Mouse (Mus musculus): ENCODE data around the gene Mvb12a. TPM values are rescaled to one million over a fixed set of nuclear protein-coding genes. Genes with fewer than 3 reads are reported as not detected.
"Not testable (repeated sequence)": the region's sequence is repeated elsewhere in the genome, so short reads cannot be mapped to it uniquely, and the experiment has no call there.

The Mvb12a gene
- total RNA-seq, 1 experiment from 2014 or later = 63.2 TPM

DNA sequence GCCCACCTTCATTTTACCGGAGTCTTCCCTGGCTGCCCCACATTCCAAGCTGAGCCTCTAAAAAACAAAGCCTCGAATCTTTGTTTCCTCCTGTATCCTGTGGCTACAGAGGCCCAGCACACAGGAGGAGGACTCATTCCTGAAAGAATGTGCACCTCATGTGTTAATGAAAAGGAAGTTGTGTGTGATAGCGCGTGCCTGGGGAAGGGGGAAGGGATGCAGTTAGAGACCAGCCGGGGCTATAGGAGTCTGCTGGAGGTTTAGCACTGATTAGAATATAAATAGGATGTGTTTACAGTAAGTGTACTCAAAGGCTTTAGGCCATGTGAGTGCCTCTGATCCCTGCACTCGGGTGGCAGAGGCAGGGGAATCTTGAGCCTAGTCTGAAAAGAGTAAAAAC is 16.4 kb upstream of the Mvb12a start:
- no peak for DNase-seq

DNA sequence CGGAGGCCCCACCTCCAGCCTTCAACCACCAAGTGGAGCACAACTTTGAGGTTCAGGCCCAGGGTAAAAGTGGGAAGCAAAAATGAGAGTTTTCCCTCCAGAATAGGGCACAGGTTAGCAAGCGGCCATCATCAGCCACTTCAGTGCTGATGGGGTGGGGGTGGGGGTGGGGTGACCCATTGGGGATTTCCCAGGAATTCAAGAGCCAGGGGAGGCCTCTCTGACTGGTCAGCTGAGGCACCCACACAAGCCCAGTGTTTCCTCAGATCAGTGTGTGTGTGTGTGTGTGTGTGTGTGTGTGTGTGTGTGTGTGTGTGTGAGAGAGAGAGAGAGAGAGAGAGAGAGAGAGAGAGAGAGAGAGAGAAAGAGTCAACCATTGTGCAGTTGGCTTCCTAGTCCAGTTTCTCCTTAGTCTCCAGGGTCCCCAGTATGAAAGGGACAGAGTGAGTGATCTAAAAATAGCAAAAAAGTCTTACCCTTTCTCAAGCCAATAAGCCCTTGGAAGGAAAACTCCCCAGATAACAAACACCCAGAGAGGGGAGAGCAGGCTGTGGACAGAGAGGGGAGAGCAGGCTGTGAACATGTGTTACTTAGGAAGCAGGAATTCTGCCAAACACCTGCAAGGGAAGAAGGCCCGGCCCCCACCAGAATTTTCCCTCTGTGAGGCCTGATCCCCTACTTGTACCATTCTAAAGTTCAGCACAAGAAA is 15.4 kb upstream of the Mvb12a start:
- DNase-seq = no peak

DNA sequence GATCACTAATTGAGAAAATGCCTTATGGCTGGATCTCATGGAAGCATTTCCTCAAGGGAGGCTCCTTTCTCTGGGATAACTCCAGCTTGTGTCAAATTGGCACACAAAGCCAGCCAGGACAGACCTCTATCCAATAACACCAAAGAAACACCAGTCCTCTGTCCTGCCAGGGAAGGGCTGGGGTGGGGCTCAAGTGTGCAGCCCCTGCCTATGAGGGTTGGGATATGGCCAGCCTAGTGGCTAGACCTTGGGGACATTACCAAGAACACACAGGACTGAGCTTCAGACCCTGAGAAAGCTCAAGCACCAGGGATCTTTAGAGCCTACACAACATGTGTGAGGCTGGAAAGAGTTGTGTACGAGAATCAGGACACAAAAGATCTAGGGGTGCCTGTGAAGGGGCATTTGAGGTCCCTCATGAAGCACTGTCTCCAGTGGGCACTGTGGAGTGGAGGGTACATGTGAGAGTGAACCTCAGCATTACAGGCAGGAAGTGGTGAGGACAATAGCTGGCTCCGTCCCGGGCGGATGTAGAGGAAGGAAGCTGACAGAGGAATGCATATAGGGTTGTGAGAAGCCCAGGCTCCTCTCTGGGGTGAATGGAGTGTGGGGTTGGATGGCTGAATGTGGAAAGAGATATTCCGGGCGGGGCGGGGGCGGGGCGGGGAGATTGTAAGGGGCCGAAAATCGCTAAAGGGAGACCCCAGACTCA is 14.2 kb upstream of the Mvb12a start:
- no peak for DNase-seq

DNA sequence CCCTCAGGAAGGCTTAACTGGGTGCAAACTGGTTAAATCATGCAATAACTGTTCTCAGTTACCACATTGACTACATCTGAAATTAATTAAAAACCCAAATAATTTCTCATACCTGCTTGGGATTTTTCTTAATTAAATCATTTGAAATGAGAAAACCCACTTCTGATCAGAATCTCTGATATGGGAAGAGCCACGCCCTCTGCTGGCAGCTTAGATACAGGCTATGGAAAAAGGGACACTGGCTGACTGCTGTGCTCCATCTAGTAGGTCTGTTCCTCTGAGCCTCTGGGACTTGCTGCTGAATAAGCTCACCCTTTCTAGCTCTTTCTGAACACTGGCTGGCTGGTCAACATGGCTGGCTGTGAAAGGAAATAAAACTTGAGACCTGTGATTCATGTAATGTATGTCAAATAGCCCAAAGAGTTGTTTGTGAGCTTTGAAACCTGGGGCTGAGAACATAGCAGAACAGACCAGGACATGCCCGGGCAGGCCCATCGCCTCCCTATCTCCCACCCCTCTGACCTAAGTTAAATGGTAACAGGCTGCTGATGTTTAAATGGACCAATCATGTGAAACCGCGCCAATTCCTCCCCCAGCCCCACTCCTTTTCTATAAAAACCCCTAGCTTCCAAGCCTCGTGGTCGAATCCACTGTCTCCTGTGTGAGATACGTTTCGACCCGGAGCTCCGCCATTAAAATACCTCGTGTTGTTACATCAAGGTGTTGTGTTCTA is 11.8 kb upstream of the Mvb12a start:
- DNase-seq = not testable (repeated sequence)

DNA sequence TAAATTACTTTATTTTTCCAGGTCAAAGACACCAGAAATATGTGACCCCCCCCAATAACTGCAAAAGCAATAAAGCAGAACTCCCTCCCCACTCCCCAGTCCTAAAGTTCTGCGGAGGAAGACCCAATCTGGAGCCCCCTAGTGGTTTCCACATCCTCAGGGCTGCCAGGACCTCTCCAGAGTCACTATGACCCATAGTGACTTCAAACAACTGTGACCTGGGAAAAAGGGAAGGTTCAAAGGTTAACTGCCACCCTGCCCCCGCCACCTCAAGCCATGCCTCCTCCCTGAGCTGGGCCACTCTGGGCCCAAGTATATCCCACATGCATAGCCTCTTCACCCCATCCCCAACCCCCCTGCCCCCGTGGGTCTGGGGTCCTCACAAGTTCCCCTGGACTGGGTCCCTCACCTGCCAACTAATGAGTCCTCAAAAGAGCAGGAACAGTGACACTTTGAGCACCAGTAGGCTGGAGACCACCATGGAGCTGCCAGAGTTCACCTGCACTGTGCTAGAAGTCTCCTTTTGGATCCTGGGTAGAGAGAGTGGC is 8.4 kb upstream of the Mvb12a start:
- no peak for DNase-seq

DNA sequence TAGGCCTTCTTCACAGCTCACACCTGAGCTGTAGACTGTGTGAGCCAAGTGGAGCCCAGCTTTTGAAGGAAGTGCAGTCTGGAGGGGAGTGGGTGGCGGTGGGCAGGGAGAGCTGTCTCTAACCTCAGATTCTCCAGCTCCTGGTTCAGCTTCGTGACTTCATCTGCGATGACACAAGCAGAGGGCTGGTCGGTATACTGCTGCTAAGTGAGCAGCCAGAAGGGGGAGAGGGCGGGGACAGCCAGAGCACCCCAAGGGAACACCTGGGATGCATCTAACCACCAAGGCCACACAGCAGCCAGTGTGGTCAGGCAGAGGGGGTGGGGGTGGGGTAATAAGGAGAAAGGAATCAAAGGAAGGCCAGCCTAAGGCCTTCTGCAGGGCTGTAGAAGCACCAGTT is 7.1 kb upstream of the Mvb12a start:
- DNase-seq = no peak

DNA sequence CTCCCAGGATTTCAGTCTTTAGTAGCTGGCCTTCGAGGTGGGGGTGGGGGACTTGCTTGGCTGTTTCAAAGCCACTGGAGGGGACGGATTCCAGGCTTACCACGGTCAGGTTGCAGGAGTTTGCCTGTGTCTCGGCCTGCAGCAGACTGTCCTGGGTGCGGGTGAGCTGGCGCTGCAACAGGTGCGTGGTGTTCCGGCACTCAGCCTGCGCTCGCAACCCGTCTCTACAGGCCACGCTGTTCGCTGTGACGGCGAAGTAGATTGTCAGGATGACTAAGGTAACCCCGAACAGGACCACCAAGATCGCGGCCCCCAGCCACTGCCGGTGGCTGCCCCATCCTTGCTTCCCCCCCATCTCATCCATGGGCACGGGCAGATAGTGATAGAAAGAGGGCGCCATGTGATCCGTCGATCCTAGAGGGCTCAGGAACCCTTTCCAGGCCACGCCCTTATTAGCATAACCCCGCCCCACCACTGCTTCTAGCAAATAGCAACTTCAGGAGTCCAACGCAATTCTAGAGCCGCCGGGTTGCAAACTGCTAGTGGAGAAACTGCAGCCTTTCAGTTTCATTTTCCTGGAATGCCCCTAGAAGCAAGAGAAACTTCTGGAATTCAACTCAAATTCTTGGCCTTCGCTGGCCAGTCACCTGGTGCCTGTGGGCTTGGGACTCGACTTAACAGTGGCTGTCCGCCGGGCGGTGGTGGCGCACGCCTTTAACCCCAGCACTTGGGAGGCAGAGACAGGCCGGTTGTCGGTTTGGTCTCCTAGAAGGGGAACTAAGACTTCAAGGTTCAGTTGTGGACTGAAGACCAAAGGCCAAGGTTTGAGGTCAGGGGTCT is 5.5 kb upstream of the Mvb12a start, which contains the start of gene Bst2:
Gene Bst2 (minus strand): TSS at position 429 of the 840 bp plus-strand sequence.
- peak; percentile 94 for DNase-seq

DNA sequence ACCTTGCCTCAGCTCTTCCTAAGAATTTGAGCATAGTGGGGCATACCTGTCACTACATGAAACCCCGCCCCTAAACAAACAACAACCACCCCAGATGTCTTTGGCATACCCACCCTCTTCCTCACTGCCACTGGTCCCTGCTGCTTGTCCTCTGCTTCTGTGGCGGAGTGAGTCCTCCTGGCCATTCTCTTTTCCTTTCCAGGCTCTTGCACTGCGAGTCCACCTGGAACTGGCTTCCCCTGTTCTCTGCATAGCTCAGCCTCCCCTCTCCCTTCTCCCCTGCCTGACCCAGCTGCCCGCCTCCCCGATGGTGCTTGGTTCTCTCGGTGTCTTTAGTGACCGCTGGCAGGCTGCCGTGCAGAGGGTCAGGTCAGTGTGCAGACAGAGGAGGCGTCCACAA is 1.0 kb downstream of the Mvb12a start:
- no peak for DNase-seq

DNA sequence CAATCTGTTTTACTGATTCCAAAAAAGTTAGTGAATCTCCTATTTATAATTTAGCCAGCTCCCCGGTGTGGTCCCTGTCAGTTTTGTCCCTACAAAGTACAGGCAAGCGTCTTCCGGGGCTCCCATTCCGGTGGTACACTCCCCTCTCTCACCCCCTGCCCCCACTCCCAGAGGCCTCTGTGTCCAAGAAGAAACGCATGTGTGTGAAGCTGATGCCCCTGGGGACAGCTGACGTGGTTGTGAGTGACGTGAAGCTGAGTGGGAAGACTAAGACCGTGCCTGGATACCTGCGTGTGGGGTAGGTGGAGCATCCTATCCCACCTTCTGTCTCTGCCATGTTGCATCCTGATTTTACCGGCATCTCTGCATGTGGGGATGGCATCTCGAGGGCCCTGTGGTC is 2.3 kb downstream of the Mvb12a start:
- no peak for DNase-seq

DNA sequence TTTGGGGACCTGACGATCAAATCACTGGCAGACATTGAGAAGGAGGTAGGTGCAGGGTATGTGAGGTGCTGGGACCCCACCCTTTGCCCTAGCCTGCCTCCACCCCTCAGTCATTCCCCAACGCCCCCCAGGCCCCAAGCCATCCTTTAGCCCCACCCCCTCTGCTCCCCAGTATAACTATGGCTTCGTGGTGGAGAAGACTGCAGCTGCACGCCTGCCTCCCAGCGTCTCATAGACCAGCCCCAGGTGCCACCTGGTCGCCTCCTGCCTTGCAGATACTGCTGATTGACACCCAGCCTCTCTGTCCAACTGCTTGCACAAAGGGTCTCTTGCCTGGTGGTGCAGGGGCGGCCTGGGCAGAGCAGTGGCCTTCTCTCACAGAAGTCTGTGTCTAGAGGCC is 4.9 kb downstream of the Mvb12a start:
- no peak for DNase-seq

DNA sequence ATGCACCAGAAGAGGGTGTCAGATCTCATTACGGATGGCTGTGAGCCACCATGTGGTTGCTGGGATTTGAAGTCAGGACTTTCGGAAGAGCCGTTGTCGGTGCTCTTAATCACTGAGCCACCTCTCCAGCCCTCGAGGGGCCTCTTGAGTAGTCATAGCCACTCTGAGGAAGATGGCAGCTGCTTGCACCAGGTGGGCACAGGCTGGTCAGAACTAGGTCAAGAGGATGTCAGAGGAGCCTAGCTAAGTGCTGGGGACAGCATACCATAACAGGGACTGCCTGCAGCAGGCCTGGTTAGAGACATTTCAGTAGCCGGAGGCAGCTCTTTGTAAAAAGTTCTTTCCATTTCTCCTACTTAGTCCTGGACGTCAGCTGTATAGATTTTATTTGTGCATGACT is 8.0 kb downstream of the Mvb12a start:
- no peak for DNase-seq

DNA sequence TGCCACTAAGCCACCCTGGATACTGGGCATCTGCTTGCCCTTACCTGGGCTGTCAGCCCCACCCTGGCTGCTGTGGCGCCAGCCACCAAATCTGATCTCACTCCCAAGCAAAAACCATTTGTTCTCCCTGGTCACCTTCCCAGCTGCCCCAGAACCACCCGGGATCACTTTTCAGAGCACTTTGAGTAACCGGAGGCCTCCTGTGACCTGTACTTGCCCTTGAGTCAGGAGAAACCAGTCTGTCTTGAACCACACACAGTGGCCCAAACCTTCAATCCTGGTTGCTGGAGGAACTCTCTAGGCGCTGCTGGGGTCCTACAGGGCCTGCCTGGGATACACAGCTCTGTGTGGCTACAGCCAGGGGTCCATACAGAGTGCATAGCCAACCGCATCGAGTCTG is 10.0 kb downstream of the Mvb12a start:
- no peak for DNase-seq

DNA sequence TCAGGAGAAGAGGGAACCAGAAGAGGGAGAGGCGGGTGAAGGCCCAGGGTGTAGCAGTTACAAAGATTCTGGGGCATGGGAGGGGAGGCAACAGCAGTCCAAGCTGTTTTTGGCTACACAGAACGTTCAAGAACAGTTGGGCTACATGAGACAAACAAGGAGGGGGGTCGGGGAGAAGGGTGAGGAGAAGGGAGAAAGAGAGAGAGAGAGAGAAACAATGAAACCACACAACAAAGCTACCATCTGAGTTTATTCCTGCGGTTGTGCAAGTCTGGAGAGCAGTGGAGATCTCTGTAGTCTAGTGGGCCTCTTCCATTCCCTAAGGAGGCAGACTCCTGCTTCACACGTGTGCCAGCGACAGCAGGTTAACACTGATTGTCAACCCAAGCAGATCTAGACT is 11.3 kb downstream of the Mvb12a start:
- DNase-seq = no peak

DNA sequence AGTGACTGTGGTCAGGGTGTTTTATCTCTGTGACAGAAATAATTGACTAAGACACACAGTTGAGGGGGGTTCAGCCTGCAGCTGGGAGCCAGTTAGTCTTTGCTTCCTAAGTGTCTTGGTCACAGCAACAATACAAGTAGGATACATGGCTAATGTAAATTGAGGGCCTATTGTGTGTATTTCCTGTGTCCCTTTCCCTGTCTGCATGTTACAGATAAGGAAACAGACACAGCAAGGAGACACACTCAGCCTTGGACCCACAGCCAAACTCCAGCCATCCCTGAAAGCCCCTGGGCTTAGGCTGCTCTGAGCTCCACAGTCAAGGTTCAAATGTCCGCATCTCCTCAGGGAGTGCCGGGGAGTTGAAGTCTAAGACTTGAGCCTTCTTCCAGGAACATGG is 11.9 kb downstream of the Mvb12a start:
- DNase-seq = no peak

DNA sequence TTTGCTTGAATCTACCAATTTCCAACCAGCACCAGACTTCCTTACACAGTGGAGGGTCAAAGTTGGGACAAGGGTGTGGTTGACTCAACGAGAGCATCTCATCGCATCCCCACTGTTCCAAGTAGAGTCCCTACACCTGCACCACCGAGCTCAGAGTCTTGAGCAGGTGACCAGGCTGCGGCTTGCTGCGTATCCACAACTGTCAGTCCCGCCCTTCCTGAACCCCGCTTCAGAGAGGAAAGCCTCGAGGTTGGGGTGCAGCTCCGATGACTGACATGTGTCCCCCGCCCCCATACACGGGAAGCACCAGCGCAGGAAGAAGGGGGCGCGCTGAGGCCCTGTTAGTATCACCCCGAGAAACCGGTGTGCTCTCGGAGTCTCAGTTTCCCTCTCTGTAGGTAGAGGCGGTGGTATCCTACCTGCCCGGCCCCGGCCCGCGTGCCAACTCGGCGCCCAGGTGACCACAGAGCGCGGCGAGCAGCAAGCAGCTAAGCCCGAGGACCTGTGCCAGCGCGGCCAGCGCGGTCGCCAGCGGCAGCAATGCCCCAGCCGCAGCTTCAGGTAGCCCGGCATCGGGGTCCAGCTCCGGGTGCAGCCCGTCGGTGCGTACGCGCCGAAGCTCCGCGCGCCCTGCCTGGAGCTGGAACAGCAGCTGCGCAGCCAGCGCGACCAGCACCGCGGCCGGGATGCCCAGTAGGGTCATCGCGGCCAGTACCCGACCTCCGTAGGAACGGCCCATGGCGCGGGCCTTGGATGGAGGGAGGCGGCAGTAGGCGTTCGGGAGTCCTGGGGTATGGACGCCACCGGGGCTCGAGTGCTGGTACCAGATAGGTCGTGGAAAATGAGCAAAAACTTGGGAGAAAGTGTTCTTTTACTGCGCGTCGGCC is 15.6 kb downstream of the Mvb12a start, which contains the start of gene Tmem221:
Gene Tmem221 (minus strand): TSS at position 801 of the 887 bp plus-strand sequence.
- peak; percentile 42 for DNase-seq

DNA sequence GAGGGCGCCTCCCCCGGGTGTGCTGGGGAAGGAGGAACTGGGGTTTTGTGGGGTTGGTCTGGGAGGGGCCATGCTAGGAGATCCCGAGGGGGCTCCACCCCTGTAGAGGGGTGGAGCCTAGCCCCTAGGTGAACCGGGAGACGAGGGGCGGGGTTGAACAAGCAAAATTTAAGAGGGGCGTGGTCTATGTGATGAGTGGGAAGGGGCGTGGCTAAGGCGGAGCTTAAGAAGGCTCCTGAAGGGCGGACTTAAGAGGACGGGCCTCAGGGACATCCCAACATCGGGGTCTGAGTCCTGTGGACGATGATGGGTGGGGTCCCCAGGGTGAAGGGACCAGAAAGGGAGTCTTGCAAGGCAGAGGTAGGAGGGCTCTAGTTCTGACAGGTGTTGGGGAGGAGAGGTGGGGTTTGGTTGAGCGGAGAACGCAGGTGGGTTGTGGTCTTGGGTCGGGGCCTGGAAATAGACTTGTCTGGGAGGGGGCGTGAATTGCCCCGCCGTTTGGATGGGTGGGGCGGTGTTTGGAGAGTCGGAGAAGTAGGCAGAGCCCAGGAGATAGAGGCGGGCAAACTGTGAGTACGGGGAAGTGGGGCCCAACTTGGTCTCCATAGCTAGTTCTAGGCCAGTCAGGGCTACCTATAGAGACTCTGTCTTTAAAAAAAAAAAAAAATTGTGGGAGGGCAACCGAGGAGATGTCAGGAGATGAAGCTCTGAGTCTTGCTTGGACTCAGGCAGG is 16.4 kb downstream of the Mvb12a start:
- peak; percentile 90 for DNase-seq

DNA sequence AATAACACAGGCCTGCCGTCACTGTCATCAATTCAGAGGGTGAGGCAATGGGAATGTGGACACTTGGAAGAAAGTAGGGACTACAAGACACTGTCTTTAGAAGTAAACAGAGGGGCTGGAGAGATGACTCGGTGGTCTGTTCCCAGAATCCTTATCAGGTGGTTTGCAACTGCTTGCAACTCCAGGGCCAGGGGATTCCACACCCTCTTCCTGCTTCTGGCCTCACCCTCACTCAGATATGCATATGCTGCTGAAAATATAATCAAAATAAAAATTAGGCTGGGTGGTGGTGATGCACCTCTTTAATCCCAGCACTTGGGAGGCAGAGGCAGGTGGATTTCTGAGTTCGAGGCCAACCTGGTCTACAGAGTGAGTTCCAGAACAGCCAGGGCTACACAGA is 17.3 kb downstream of the Mvb12a start:
- no peak for DNase-seq

DNA sequence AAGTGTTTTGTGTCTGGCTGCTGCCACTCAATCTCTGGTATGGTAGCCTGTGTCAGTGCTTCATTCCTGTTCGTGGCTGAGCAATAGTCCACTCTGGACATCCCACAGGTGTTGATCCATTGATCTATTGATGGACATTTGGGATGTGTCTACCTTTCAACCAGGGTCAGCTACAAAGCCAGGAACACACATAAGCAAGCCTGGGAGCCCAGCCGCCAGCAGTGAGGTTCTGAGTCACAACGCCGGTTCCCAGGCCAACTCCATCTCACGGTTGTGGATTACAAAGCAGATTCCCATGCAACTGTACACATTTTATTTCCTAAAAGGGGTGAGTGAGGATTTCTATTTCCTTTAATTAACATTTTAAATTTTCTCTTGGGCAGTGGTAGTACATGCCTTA is 18.0 kb downstream of the Mvb12a start:
- DNase-seq = peak; percentile 47

DNA sequence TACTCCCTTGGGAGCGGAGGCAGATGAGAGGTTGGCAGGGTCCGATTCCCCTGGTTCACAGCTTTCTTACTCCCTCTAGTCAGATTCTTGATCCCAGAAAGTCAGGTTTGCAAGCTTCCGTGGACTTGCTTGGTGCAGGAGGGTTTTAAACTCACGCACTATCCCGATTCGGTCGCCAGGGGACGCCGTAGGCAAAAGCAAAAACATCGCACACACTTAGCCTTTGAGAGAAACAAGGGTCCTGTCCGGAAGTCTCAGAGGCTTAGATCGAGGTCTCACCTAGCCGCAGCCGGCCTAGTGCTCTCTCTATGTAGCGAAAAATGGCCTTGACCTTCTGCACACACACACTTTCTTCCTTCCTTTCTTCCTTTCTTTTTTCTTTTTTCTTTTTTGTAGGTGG is 18.7 kb downstream of the Mvb12a start:
- DNase-seq = peak; percentile 70

DNA sequence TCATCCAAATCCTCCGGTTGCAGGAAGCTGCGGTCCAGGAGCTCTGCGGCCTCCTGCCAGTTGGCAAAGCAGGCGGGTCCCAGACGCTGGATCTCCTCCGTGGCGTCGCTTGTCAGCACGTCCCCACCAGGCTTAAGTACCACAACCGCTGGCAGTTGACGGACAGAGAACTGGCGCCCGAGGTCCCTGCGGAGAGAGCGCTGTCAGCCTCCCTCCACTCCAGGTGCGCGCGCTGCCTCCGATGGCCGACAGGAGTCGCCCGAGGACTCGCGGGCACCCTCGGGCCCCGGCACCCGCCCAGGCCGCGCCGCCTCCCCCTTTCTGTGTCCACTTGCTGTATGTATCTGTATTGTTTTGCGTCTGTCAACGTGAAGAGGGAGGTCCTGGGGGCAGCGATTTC is 20.0 kb downstream of the Mvb12a start:
- peak; percentile 92 for DNase-seq
